23 mouse cellular contexts compared by ENCODE assay signal in genomic region chr14:24525137-24525536, GRCm38 (mm10). TPM values are rescaled to one million over a fixed set of nuclear protein-coding genes. Genes with fewer than 3 reads are reported as not detected.
DNase-seq lines count a peak whose midpoint lies in the region; ATAC-seq and TF ChIP-seq lines count a peak whose summit lies in the region.
"Had no signal": no experiment of that assay in that cellular context is flagged by ENCODE, and none has a peak within 500 bp of the region (broad histone marks: within the 10 kb centered on the region; RNA-seq: fewer than 3 reads in every experiment).

No protein-coding gene starts in this region.

- peak overlapping the region; percentile 75 for H3K27ac ChIP-seq in layer of hippocampus, adult 2 months
- peak overlapping the region; percentile 82 for H3K27ac ChIP-seq in forebrain, embryonic 10.5 days
- peak overlapping the region; percentile 92 for H3K27ac ChIP-seq in forebrain, embryonic 16.5 days (ENCODE audit: low read length)
- H3K27ac ChIP-seq: embryonic facial prominence, embryonic 15.5 days; limb, embryonic 12.5 days had no signal

- H3K36me3 ChIP-seq in forebrain, embryonic 10.5 days (replicated peaks): no peaks in the 10 kb centered on the region
- H3K36me3 ChIP-seq in forebrain, embryonic 16.5 days (ENCODE audit: control insufficient read depth, insufficient read depth): no peaks in the 10 kb centered on the region
- H3K36me3 ChIP-seq: embryonic facial prominence, embryonic 15.5 days; heart, embryonic 12.5 days; limb, embryonic 12.5 days had no signal

- H3K4me2 ChIP-seq in forebrain, embryonic 16.5 days (ENCODE audit: low read length): no peak overlapping the region
- H3K4me2 ChIP-seq: embryonic facial prominence, embryonic 15.5 days; heart, embryonic 12.5 days; limb, embryonic 12.5 days; liver, embryonic 11.5 days had no signal

- H3K9ac ChIP-seq in forebrain, embryonic 16.5 days (replicated peaks; ENCODE audit: low read depth, low read length): no peak overlapping the region
- H3K9ac ChIP-seq: embryonic facial prominence, embryonic 15.5 days; heart, embryonic 12.5 days; limb, embryonic 12.5 days; liver, postnatal 0 days had no signal

- intact Hi-C loops in heart, postnatal 25 days (cut with DNase I): no loop called here

- WGBS in forebrain, embryonic 10.5 days: 68% methylated on average over 3 of the region's 3 CpGs
- WGBS in forebrain, embryonic 16.5 days: 55% methylated on average over 3 of the region's 3 CpGs

- H3K27me3 ChIP-seq in forebrain, embryonic 10.5 days (ENCODE audit: poor library complexity, severe bottlenecking): no peaks in the 10 kb centered on the region
- H3K27me3 ChIP-seq in forebrain, embryonic 16.5 days (replicated peaks; ENCODE audit: control insufficient read depth, insufficient read depth, low read length): no peaks in the 10 kb centered on the region
- H3K27me3 ChIP-seq: embryonic facial prominence, embryonic 15.5 days; heart, embryonic 12.5 days; limb, embryonic 12.5 days had no signal

- no peak for ATAC-seq in forebrain, embryonic 16.5 days
- no peak for ATAC-seq in inflammation-experienced regulatory T-cells, adult 6 months

- no peak for TF ChIP-seq CTCF in layer of hippocampus, adult 2 months (conservative IDR thresholded peaks at IDR 0.05)

- peaks cover 45% of the 10 kb centered on the region for H3K4me1 ChIP-seq in forebrain, embryonic 10.5 days
- peaks cover 25% of the 10 kb centered on the region for H3K4me1 ChIP-seq in forebrain, embryonic 16.5 days (replicated peaks; ENCODE audit: control insufficient read depth, insufficient read depth, low read length)

- H3K9me3 ChIP-seq in forebrain, embryonic 10.5 days: no peaks in the 10 kb centered on the region
- no peaks in the 10 kb centered on the region for H3K9me3 ChIP-seq in forebrain, embryonic 16.5 days (ENCODE audit: control insufficient read depth, low read length)
- H3K9me3 ChIP-seq: embryonic facial prominence, embryonic 15.5 days; heart, embryonic 12.5 days; limb, embryonic 12.5 days had no signal

- H3K4me3 ChIP-seq in layer of hippocampus, adult 2 months: no peak overlapping the region
- no peak overlapping the region for H3K4me3 ChIP-seq in forebrain, embryonic 10.5 days
- H3K4me3 ChIP-seq in forebrain, embryonic 16.5 days (replicated peaks; ENCODE audit: low read length): no peak overlapping the region
- H3K4me3 ChIP-seq: embryonic facial prominence, embryonic 15.5 days; heart, embryonic 12.5 days; limb, embryonic 12.5 days had no signal

- peak; percentile 55 for DNase-seq in heart, adult 11 months
- no peak for DNase-seq in heart, postnatal 25 days (ENCODE audit: low spot score)
- DNase-seq in layer of hippocampus, adult 2 months (ENCODE audit: low spot score in 2 of 2): no peak
- no peak for DNase-seq in layer of hippocampus, adult 9-10 months (ENCODE audit: low spot score)
- DNase-seq in forebrain, embryonic 10.5 days (ENCODE audit: extremely low spot score, low spot score): no peak
- no peak for DNase-seq in ovary, adult 18-20 months (ENCODE audit: low spot score)
- DNase-seq: adrenal gland, postnatal 14 days; cerebellum, adult 8-10 months; gastrocnemius, postnatal 14 days; heart, adult 18-20 months; heart, postnatal 10 days; kidney, adult 9 months; kidney, postnatal 14 days; layer of hippocampus, postnatal 36 days; liver, postnatal 0 days; lung, postnatal 14 days; thymus, postnatal 14 days had no signal

RNA-seq across cellular contexts. Expression of gene Rps24, which starts 38.2 kb away (rescaled TPM):
- total RNA-seq in heart, postnatal 25 days (2021): 100 to 1,000 TPM; 821 to 836 TPM
- 100 to 1,000 TPM; 789 to 821 TPM for total RNA-seq in layer of hippocampus, adult 2 months (2021)
- polyA plus RNA-seq in forebrain, embryonic 10.5 days (2016; fragmentation: Nextera tagmentation; extraction: Ambion mirVana): 1,109 and 1,125 TPM in 2 replicates
- 482 and 530 TPM in 2 replicates for polyA plus RNA-seq in forebrain, embryonic 16.5 days (2015; fragmentation: Nextera tagmentation; extraction: Ambion mirVana)
- 1,000 to 10,000 TPM; 1,562 to 2,670 (median 2,632) TPM for polyA plus RNA-seq in inflammation-experienced regulatory T-cells, adult 6 months (2017; shearing (Covaris generic))

RNA-seq across cellular contexts. Expression of gene Polr3a, which starts 38.3 kb away (rescaled TPM):
- total RNA-seq in heart, postnatal 25 days (2021): 10 to 100 TPM in 1 of 2 experiments, 1 to 10 TPM in 1; 9.3 to 10.2 TPM
- 10 to 100 TPM; 37.9 to 38.5 TPM for total RNA-seq in layer of hippocampus, adult 2 months (2021)
- polyA plus RNA-seq in forebrain, embryonic 10.5 days (2016; fragmentation: Nextera tagmentation; extraction: Ambion mirVana): 21.2 and 21.3 TPM in 2 replicates
- polyA plus RNA-seq in forebrain, embryonic 16.5 days (2015; fragmentation: Nextera tagmentation; extraction: Ambion mirVana): 20.8 and 23.8 TPM in 2 replicates
- polyA plus RNA-seq in inflammation-experienced regulatory T-cells, adult 6 months (2017; shearing (Covaris generic)): 10 to 100 TPM; 10.6 to 22.4 (median 17.4) TPM
